ENCODE assay signal across 8 mouse cellular contexts in genomic region chr7:81335705-81336431, GRCm38 (mm10). TPM values are rescaled to one million over a fixed set of nuclear protein-coding genes. Genes with fewer than 3 reads are reported as not detected.
DNase-seq lines count a peak whose midpoint lies in the region; ATAC-seq and TF ChIP-seq lines count a peak whose summit lies in the region.
"Had no signal": no experiment of that assay in that cellular context is flagged by ENCODE, and none has a peak within 500 bp of the region (broad histone marks: within the 10 kb centered on the region; RNA-seq: fewer than 3 reads in every experiment).

No protein-coding gene starts in this region.

- TF ChIP-seq CTCF in E14TG2a.4 (conservative IDR thresholded peaks at IDR 0.05; ENCODE audit: low read length) = no peak

- 66% methylated on average over 18 of the region's 18 CpGs for WGBS in heart, embryonic 11.5 days (ENCODE audit: insufficient replicate concordance)
- WGBS in stomach, embryonic 16.5 days = 82% methylated on average over 18 of the region's 18 CpGs

- peaks cover 68% of the 10 kb centered on the region for H3K36me3 ChIP-seq in E14TG2a.4 (ENCODE audit: insufficient read depth, low read length)
- H3K36me3 ChIP-seq in heart, embryonic 11.5 days (ENCODE audit: control insufficient read depth, insufficient read depth, low read length) = peaks cover 17% of the 10 kb centered on the region
- H3K36me3 ChIP-seq in stomach, embryonic 16.5 days (ENCODE audit: control insufficient read depth, insufficient read depth, low read length) = peaks cover 10% of the 10 kb centered on the region

- peak; percentile 72 for DNase-seq in adrenal gland, postnatal 14 days
- peak; percentile 42 to 63 for DNase-seq in kidney, postnatal 4 days
- DNase-seq in layer of hippocampus, postnatal 25 days (ENCODE audit: extremely low spot score in 1 of 2, low spot score in 1 of 2) = no peak
- DNase-seq in layer of hippocampus, adult 8-10 months (ENCODE audit: low spot score in 2 of 2) = no peak

- peak overlapping the region; percentile 54; the same call in 1 of the 2 replicates for H3K27ac ChIP-seq in heart, embryonic 11.5 days (ENCODE audit: low read depth, low read length)
- peak overlapping the region; percentile 67 for H3K27ac ChIP-seq in stomach, embryonic 16.5 days (ENCODE audit: low read length)
- H3K27ac ChIP-seq: liver, embryonic 15.5 days had no signal

- H3K9ac ChIP-seq in heart, embryonic 11.5 days (ENCODE audit: low read depth, low read length) = no peak overlapping the region
- H3K9ac ChIP-seq in stomach, embryonic 16.5 days (ENCODE audit: low read length) = no peak overlapping the region
- H3K9ac ChIP-seq: liver, embryonic 15.5 days had no signal

- H3K27me3 ChIP-seq in E14TG2a.4 (ENCODE audit: insufficient read depth, low read length) = no peaks in the 10 kb centered on the region
- no peaks in the 10 kb centered on the region for H3K27me3 ChIP-seq in heart, embryonic 11.5 days (ENCODE audit: control insufficient read depth, insufficient read depth, low read length)
- no peaks in the 10 kb centered on the region for H3K27me3 ChIP-seq in stomach, embryonic 16.5 days (ENCODE audit: control insufficient read depth, insufficient read depth, low read length)
- H3K27me3 ChIP-seq: liver, embryonic 15.5 days had no signal

- H3K9me3 ChIP-seq in E14TG2a.4 (ENCODE audit: low read length) = no peaks in the 10 kb centered on the region
- H3K9me3 ChIP-seq in heart, embryonic 11.5 days (replicated peaks; ENCODE audit: control insufficient read depth, low read length) = no peaks in the 10 kb centered on the region; the same call in 1 of the 2 replicates
- no peaks in the 10 kb centered on the region for H3K9me3 ChIP-seq in stomach, embryonic 16.5 days (replicated peaks; ENCODE audit: control insufficient read depth, low read length)
- H3K9me3 ChIP-seq: liver, embryonic 15.5 days had no signal

- peak overlapping the region; percentile 61 for H3K4me3 ChIP-seq in E14TG2a.4 (replicated peaks; ENCODE audit: low read length)
- H3K4me3 ChIP-seq in heart, embryonic 11.5 days (ENCODE audit: low read depth, low read length) = no peak overlapping the region
- no peak overlapping the region for H3K4me3 ChIP-seq in stomach, embryonic 16.5 days (replicated peaks; ENCODE audit: low read length)
- H3K4me3 ChIP-seq: liver, embryonic 15.5 days had no signal

- no peak overlapping the region for H3K4me2 ChIP-seq in heart, embryonic 11.5 days
- H3K4me2 ChIP-seq in stomach, embryonic 16.5 days (ENCODE audit: low read depth, low read length) = no peak overlapping the region
- H3K4me2 ChIP-seq: liver, embryonic 15.5 days had no signal

- no peak for ATAC-seq in heart, embryonic 11.5 days (replicated peaks; ENCODE audit: insufficient number of reproducible peaks, low FRiP score, low TSS enrichment)
- no peak for ATAC-seq in stomach, embryonic 16.5 days (ENCODE audit: insufficient read depth, low FRiP score)

- H3K4me1 ChIP-seq in E14TG2a.4 (replicated peaks; ENCODE audit: low read depth, low read length) = peaks cover 80% of the 10 kb centered on the region
- peaks cover 7% of the 10 kb centered on the region for H3K4me1 ChIP-seq in heart, embryonic 11.5 days (ENCODE audit: control insufficient read depth, insufficient read depth, low read length)
- H3K4me1 ChIP-seq in stomach, embryonic 16.5 days (ENCODE audit: control insufficient read depth, insufficient read depth, low read length) = no peaks in the 10 kb centered on the region
- H3K4me1 ChIP-seq: liver, embryonic 15.5 days had no signal

RNA-seq across cellular contexts. Expression of gene Rps17, which starts 9.2 kb away (rescaled TPM):
- 1,182 and 1,388 TPM in 2 replicates for total RNA-seq in adrenal gland, postnatal 14 days (2021)
- 1,053 and 1,144 TPM in 2 replicates for polyA plus RNA-seq in heart, embryonic 11.5 days (2014; fragmentation: Nextera tagmentation; extraction: Ambion mirVana)
- 1,067 and 1,217 TPM in 2 replicates for polyA plus RNA-seq in stomach, embryonic 16.5 days (2015; fragmentation: Nextera tagmentation; extraction: Ambion mirVana)
- total RNA-seq in layer of hippocampus, postnatal 25 days (2021) = 100 to 1,000 TPM; 560 to 614 TPM
- 100 to 1,000 TPM; 559 to 662 (median 611) TPM for total RNA-seq in layer of hippocampus, adult 8-10 months (2022)

Comparison
In these comparisons a context has a peak if more than half of its experiments do, and no peak if none do; other contexts are left out.
1. DNase-seq: peak in adrenal gland, postnatal 14 days (single experiment) and kidney, postnatal 4 days (2 of 2); none in layer of hippocampus, postnatal 25 days (0 of 2) and layer of hippocampus, adult 8-10 months (0 of 2).